Mouse (Mus musculus): ENCODE measurements at regions not wholly inside any gene's neighbourhood (a gene's known extent, or its start where the extent isn't known, plus 50 kb on each side); places are given as distances from the start of the nearest gene placed in this dataset.

DNA sequence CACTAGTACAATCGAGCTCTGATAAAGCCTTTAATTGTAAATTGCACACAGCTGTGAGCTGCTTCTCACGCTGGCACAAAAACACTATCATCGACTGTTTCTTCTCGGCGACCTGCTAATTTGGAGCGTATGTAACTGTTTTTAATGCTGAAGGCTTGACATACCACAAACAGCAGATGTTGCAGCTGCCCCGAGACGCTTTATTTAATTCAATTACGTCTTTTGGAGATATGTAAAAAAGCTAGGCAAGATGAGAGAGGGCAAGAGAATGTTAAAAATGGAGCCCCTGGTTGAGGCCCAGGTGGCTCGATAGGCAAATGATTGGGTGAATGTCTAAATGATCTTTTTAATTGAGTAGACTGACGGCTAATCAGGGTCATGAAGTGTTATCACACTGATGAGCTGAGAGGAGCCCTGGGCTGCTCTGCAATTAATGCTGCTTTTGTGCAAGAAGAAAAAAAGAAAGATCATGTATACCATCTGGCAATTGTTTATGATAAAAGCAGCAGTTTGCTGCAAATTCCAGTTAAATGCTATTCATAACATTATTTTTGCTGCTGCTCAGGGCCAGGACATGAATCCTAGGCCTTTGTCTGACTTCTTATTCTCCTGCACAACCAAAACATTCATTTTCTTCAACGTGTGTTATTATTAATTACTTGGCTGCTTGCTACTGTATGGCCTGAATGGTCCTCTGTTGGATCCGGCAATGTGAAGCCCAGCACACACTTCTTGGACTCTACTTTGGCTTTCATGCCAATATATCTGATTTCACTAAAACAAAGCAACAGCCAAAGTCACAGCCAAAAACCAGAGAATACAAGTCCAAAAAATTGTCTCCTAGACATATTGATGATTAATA is 522.4 kb downstream of the Etv1 start:
- Histone ChIP-seq H3K36me3 (no peaks in the 10 kb centered on the region), H3K4me1 (replicated peaks) (no peaks in the 10 kb centered on the region), H3K9ac (no peak overlapping the region), H3K4me2 (no peak overlapping the region), H3K9me3 (replicated peaks) (no peaks in the 10 kb centered on the region), H3K27ac (ENCODE audit: poor library complexity, severe bottlenecking) (no peak overlapping the region), H3K27me3 (replicated peaks) (no peaks in the 10 kb centered on the region), H3K4me3 (no peak overlapping the region)
- WGBS = 68% methylated on average over 13 of the region's 13 CpGs
- ATAC-seq (ENCODE audit: insufficient number of reproducible peaks, low FRiP score) = no peak

DNA sequence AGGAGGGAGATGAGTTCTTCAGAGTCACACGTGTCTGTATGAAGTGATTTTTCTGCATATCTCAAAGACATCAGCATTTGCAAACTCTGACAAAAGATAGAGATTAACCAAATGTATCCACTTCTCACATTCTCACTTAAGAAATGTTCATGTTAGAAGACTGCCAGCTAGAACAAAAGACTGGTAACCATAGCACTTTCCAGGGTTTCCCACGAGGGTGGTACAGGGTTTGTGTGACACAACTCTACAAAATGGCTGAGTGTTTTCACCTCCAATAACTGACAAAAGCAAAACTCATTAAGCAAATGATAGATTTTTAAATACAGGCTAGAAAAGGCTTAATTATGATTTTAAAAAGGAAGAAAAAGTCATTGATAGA is 523.0 kb downstream of the Etv1 start:
- Histone ChIP-seq H3K27ac (ENCODE audit: poor library complexity, severe bottlenecking) (no peak overlapping the region), H3K9me3 (replicated peaks) (no peaks in the 10 kb centered on the region), H3K36me3 (no peaks in the 10 kb centered on the region), H3K4me1 (replicated peaks) (no peaks in the 10 kb centered on the region), H3K4me2 (no peak overlapping the region), H3K9ac (no peak overlapping the region), H3K27me3 (replicated peaks) (no peaks in the 10 kb centered on the region), H3K4me3 (no peak overlapping the region)
- ATAC-seq (ENCODE audit: insufficient number of reproducible peaks, low FRiP score) = no peak
- 69% methylated on average over 2 of the region's 2 CpGs for WGBS

DNA sequence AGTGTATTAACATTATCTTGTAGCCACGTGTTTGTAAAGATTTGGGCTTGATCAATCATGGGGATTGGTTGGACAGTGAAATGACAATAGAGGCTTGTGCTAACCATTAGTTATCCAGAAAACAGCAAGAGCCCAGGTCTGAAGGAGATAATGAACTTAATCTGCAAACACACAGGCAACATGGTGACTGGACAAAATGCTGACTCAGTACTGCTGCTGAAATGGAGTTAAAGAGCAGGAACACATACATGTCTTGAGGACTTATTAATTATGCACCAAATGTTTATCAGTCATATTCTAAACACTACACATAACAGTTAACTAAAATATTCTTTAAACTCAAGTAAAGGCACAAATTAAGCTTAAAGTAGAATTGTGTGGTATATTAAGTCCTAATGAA is 528.6 kb downstream of the Etv1 start:
- WGBS = 59% methylated on average over 1 of the region's 1 CpGs
- Histone ChIP-seq H3K4me2 (no peak overlapping the region), H3K9me3 (replicated peaks) (no peaks in the 10 kb centered on the region), H3K4me1 (replicated peaks) (no peaks in the 10 kb centered on the region), H3K27me3 (replicated peaks) (no peaks in the 10 kb centered on the region), H3K9ac (no peak overlapping the region), H3K27ac (ENCODE audit: poor library complexity, severe bottlenecking) (no peak overlapping the region), H3K36me3 (no peaks in the 10 kb centered on the region), H3K4me3 (no peak overlapping the region)
- no peak for ATAC-seq (ENCODE audit: insufficient number of reproducible peaks, low FRiP score)

DNA sequence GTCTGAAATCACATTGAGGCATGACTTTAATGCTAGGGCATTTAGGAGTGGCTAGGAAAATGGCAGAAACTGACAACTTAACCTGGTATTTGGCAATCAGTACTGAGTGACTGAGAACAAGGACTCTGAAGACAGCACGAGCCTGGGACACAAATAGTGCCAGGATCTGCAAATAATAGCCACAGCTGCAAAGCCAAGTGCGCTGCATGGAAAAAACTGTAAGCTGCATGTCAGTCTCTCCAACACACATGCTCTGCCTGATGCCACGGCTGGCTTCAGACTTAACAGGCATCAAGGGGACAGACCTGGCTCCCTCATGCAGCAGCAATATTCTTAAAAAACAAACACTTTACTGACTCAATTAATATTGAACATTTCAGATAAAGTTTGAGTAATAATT is 530.7 kb downstream of the Etv1 start:
- 71% methylated on average over 3 of the region's 3 CpGs for WGBS
- H3K4me2 ChIP-seq = no peak overlapping the region

DNA sequence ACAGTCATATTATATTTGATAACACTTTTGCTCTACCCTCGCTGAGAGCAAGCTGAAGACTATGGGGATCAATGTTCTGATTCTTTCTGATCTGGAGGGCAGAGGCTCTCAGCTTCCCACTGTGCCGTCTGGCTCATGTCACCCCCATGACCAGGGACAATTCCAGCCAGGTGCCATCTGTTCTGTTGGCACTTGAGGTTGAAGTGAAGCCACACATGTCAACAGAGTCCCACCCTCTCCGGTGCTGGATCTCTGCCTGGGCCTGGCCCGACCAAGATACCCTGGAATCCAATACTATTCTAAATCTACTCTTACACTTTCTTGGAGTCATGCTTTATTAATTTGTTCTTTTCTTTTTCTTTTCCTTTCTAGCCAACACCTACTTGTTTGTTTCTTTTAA is 538.0 kb downstream of the Etv1 start:
- ATAC-seq (ENCODE audit: insufficient number of reproducible peaks, low FRiP score) = no peak
- no peak overlapping the region for H3K9ac ChIP-seq
- no peaks in the 10 kb centered on the region for H3K9me3 ChIP-seq (replicated peaks)
- H3K4me1 ChIP-seq (replicated peaks) = no peaks in the 10 kb centered on the region
- WGBS = 79% methylated on average over 4 of the region's 4 CpGs
- H3K4me2 ChIP-seq = no peak overlapping the region
- no peaks in the 10 kb centered on the region for H3K36me3 ChIP-seq
- H3K4me3 ChIP-seq = no peak overlapping the region
- no peaks in the 10 kb centered on the region for H3K27me3 ChIP-seq (replicated peaks)
- H3K27ac ChIP-seq (ENCODE audit: poor library complexity, severe bottlenecking) = no peak overlapping the region

More for the DNA sequence above, 530.7 kb downstream of the Etv1 start:
- Histone ChIP-seq H3K9me3 (replicated peaks) (no peaks in the 10 kb centered on the region), H3K27me3 (replicated peaks) (no peaks in the 10 kb centered on the region), H3K27ac (ENCODE audit: poor library complexity, severe bottlenecking) (no peak overlapping the region), H3K9ac (no peak overlapping the region), H3K4me1 (replicated peaks) (no peaks in the 10 kb centered on the region), H3K4me3 (no peak overlapping the region), H3K36me3 (no peaks in the 10 kb centered on the region)
- no peak for ATAC-seq (ENCODE audit: insufficient number of reproducible peaks, low FRiP score)

DNA sequence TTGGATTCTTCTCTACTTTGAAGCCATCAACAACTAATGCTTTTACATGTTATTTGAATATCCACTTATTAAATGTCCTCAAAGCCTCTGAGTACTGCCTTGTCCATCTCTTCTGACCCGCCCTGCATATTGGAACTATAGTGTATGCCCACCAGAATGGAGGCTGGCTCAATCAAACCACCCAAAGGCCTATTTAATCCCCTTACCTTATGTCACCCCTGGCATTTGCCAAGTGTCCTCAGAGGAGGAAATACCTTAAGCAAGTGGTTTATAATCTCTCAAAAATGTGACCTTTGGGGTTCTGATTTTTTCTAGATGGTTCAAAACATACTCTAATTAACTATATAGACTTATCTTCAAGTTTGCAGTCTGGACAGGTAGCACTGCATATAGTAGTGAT is 542.3 kb downstream of the Etv1 start:
- Histone ChIP-seq H3K4me2 (no peak overlapping the region), H3K4me3 (no peak overlapping the region), H3K27me3 (replicated peaks) (no peaks in the 10 kb centered on the region), H3K4me1 (replicated peaks) (no peaks in the 10 kb centered on the region), H3K9me3 (replicated peaks) (no peaks in the 10 kb centered on the region), H3K36me3 (no peaks in the 10 kb centered on the region), H3K9ac (no peak overlapping the region), H3K27ac (ENCODE audit: poor library complexity, severe bottlenecking) (no peak overlapping the region)
- 67% methylated on average over 1 of the region's 1 CpGs for WGBS
- ATAC-seq (ENCODE audit: insufficient number of reproducible peaks, low FRiP score) = no peak

DNA sequence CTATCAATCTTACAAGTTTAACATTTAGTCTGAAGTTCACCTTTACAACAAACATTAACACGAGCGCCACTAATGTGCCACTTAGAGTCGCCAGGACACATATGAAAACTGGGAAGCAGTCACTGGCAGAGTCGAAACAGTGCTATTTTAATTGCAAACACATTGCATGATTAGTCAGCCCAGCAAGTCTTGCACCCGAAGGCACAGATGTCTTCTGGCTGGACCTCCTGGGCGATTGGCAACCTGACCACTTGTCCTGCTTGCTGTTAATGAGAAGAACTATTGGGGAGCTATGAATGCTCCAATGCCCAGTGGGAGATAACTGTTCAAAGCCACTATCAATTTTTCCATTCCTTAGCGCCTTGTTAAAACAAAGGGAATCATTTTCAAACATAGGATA is 547.0 kb downstream of the Etv1 start:
- H3K27ac ChIP-seq (ENCODE audit: poor library complexity, severe bottlenecking) = no peak overlapping the region
- no peaks in the 10 kb centered on the region for H3K27me3 ChIP-seq (replicated peaks)
- ATAC-seq (ENCODE audit: insufficient number of reproducible peaks, low FRiP score) = no peak
- H3K4me3 ChIP-seq = no peak overlapping the region
- H3K4me2 ChIP-seq = no peak overlapping the region
- H3K9me3 ChIP-seq (replicated peaks) = no peaks in the 10 kb centered on the region
- H3K36me3 ChIP-seq = no peaks in the 10 kb centered on the region
- WGBS = 74% methylated on average over 7 of the region's 7 CpGs
- no peaks in the 10 kb centered on the region for H3K4me1 ChIP-seq (replicated peaks)
- no peak overlapping the region for H3K9ac ChIP-seq

DNA sequence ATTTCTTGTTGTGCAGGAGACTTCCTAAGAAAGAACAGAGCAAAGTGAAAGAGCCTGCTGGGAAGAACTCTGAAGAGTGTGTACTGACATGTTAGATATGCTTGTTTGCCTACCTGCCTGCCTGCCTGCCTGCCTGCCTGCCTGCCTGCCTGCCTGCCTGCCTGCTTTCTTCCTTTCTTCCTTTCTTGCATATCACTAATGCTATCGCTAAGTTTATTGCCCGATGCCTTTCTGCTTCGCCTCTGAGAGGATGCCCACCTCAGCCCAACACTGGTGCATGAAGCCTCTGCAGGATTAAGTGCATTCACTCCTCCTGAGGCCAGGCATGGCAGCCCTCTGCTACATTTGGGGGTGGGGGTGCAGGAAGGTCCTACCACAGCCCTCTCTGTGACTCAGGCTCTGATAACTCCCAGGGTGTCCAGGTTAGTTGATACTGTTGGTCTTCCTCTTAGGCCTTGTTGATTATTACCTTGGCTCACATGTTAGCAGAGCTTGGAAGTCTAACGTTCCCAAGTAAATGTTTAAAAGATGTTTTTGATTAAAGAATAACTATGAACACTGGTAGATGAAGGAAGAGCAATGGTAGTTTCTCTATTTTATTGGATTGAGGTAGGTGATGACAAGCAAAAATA is 547.6 kb downstream of the Etv1 start:
- Histone ChIP-seq H3K4me3 (no peak overlapping the region), H3K9ac (no peak overlapping the region), H3K9me3 (replicated peaks) (no peaks in the 10 kb centered on the region), H3K4me1 (replicated peaks) (no peaks in the 10 kb centered on the region), H3K27ac (ENCODE audit: poor library complexity, severe bottlenecking) (no peak overlapping the region), H3K27me3 (replicated peaks) (no peaks in the 10 kb centered on the region), H3K4me2 (no peak overlapping the region), H3K36me3 (no peaks in the 10 kb centered on the region)
- 73% methylated on average over 4 of the region's 4 CpGs for WGBS
- no peak for ATAC-seq (ENCODE audit: insufficient number of reproducible peaks, low FRiP score)

DNA sequence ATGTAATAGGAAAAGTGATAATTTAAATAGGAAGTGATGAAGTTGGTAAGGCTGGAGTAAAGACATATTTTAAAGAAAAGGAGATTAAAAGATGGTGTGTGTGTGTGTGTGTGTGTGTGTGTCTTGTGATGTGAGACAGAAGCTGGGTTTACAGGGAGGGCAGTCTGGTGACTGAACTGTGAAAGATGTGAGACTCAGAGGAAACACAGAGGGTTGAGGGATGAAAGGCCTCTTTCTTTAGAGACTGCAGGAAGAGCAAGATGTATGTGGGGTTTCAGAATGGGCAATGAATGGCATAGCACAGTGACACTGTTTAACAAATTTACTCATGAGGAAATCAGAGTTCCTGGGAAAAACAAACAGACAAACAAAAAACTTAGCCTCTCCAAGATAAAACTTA is 549.2 kb downstream of the Etv1 start:
- Histone ChIP-seq H3K4me2 (no peak overlapping the region), H3K4me1 (replicated peaks) (no peaks in the 10 kb centered on the region), H3K4me3 (no peak overlapping the region), H3K9me3 (replicated peaks) (no peaks in the 10 kb centered on the region), H3K27me3 (replicated peaks) (no peaks in the 10 kb centered on the region), H3K9ac (no peak overlapping the region), H3K27ac (ENCODE audit: poor library complexity, severe bottlenecking) (no peak overlapping the region), H3K36me3 (no peaks in the 10 kb centered on the region)
- ATAC-seq (ENCODE audit: insufficient number of reproducible peaks, low FRiP score) = no peak

DNA sequence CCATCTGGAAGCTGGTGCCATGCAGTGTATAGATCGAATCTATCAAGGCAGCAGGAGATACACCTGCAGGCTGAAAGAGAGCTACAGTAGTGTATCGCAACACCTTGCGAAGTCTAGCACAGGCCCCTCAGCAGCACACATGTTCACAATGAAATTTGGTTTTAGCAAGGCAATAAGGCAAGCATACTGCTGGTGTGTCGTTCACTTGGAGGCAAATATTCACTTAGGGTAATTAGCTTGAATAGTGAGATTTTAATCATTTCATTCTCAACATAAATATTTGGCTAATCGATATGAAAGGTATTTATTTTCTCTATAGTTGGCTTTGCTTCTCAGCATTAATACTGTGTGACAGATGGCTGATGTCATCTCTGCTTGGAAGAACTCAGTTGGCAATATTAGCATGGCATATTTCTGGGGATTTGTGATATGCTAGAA is 559.9 kb downstream of the Etv1 start:
- Histone ChIP-seq H3K9me3 (replicated peaks) (no peaks in the 10 kb centered on the region), H3K36me3 (no peaks in the 10 kb centered on the region), H3K4me3 (no peak overlapping the region), H3K4me1 (replicated peaks) (0 out of 2 replicates have a peak, but pooled peaks cover 4% of the 10 kb centered on the region), H3K27me3 (replicated peaks) (no peaks in the 10 kb centered on the region), H3K9ac (no peak overlapping the region), H3K4me2 (no peak overlapping the region), H3K27ac (ENCODE audit: poor library complexity, severe bottlenecking) (no peak overlapping the region)
- 82% methylated on average over 5 of the region's 5 CpGs for WGBS
- no peak for ATAC-seq (ENCODE audit: insufficient number of reproducible peaks, low FRiP score)

DNA sequence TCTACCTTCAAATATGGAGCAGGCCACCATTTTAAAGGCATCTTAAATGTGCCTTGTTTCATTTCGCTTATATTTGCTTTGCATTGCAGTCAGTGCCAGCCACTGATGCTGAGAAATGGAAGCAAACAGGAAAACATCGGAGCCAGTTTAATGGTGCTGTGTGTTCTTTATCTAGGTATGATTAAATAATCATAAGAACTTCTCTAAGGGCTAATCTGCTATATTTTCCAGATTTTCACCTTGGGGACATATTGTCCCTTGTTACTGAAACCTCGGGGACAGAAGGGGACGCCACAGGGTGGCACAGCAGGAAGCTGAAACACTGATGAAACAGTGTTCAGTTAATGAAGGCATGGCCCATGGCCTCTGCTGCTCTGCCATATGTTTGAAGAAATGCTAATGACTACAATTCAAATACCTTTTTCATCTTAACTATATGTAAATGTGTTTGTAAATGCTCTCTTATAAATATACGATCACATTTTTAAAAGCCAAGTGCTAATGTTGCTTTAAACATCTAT is 562.6 kb downstream of the Etv1 start:
- H3K9ac ChIP-seq = no peak overlapping the region
- ATAC-seq (ENCODE audit: insufficient number of reproducible peaks, low FRiP score) = no peak
- H3K4me3 ChIP-seq = no peak overlapping the region
- H3K27ac ChIP-seq (ENCODE audit: poor library complexity, severe bottlenecking) = no peak overlapping the region
- H3K4me2 ChIP-seq = no peak overlapping the region
- H3K27me3 ChIP-seq (replicated peaks) = no peaks in the 10 kb centered on the region
- 77% methylated on average over 5 of the region's 5 CpGs for WGBS
- 0 out of 2 replicates have a peak, but pooled peaks cover 4% of the 10 kb centered on the region for H3K4me1 ChIP-seq (replicated peaks)
- no peaks in the 10 kb centered on the region for H3K36me3 ChIP-seq
- H3K9me3 ChIP-seq (replicated peaks) = no peaks in the 10 kb centered on the region

Data from heart, embryonic 12.5 days (tissue).